Mouse (Mus musculus) retina, postnatal 7 days (tissue): ENCODE data around the gene A26c2.

Source experiments
- DNase-seq: peaks from one replicate; pipeline ENCODE4 v3.0.0-alpha.2; 2012; ENCODE audit warnings: low read depth, low spot score

A26c2 gene

DNA sequence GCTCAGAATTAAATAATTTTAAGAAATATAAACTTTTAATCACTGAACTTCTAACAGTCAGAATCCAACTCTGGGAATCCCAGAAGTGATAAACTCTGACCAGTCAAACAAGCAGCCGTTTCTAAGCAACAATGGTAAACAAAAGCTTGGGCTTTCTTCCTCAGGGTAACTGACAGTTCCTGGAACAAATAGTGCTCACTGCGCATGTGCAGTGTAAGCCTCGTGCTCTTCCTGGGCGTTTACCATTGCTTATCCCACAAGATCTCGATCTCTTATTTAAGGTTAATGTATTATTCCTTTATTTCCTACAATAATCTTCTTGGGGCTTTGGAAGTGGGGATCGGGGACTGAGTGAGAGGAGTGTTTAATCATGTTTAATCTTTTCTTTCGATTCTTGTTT is at the start of gene A26c2:
A26c2 (minus strand) TSS at position 101 of the 400 bp plus-strand sequence.
- no peak for DNase-seq

DNA sequence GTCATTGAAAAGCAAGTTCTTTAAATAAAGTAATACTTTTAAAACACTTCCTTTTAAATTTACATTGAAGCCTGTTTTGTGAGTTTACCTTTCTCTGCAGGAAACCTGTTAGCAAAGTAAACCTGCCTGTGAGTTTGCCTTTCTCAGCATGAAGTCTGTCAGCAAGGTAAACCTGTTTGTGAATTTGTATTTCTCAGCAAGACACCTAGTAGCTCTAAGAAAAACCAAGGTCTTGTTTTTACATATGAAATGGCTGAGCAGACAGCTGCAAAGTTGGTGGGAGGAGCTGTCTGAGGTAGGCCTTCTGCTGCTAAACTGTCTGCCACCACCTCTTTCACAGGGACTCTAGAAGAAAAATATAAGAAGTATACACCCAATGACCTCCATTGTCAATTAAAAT is 28.0 kb upstream of the A26c2 start:
- no peak for DNase-seq
